Mouse (Mus musculus): Measurements from ENCODE around the gene Vopp1.

DNA sequence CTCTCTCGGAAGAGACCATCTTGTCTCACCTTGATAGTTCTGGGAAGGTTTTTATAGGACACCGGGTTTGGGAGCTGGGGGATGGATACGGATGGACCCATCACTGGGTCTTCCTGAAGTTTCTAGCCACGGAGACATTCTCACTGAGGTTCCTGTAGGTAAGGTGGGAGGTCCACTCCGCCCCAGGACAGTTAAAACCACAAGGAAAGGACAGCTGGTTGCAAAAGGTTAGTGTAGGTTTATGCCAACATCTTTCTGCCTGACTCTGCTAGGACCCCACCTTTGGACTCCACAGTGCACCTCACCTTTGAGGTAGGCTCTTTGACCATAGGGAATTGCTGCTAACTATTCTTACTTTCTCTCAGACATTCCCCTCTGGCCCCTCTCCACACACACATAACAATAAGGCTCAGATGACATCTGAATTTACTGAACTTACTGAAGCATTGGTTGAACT, 328 bp upstream of the Vopp1 start:
- TF ChIP-seq CTCF (IDR thresholded peaks at IDR 0.05; ENCODE audit: low read depth), result no peak
- TF ChIP-seq EP300 (IDR thresholded peaks at IDR 0.05; ENCODE audit: low read depth), result no peak
